Mouse (Mus musculus) hindbrain, embryonic 10.5 days (tissue): ENCODE data around the gene Rsc1a1. TPM values are rescaled to one million over a fixed set of nuclear protein-coding genes. Genes with fewer than 3 reads are reported as not detected.

ENCODE experiments used
- DNase-seq: peaks from one replicate; pipeline ENCODE4 v3.0.0-alpha.2; 2017; ENCODE audit warnings: low spot score
- H3K27ac ChIP-seq: fragments of 300-500 bp; sonication (generic); 2 replicates; pipeline ENCODE4 v1.5.1; 2016; ENCODE audit warnings: mild to moderate bottlenecking, moderate library complexity
- H3K27me3 ChIP-seq: fragments of 300-500 bp; sonication (generic); 2 replicates; pipeline ENCODE4 v1.6.1; 2016; ENCODE audit warnings: mild to moderate bottlenecking; ENCODE audit not compliant: poor library complexity, insufficient read depth, severe bottlenecking
- H3K36me3 ChIP-seq: fragments of 300-500 bp; sonication (generic); 2 replicates; pipeline ENCODE4 v1.6.1; 2016; ENCODE audit warnings: mild to moderate bottlenecking, moderate library complexity
- H3K4me1 ChIP-seq: fragments of 300-500 bp; sonication (generic); replicated peaks from 2 replicates; pipeline ENCODE4 v1.6.1; 2016; ENCODE audit warnings: mild to moderate bottlenecking
- H3K4me3 ChIP-seq: fragments of 300-500 bp; sonication (generic); 2 replicates; pipeline ENCODE4 v1.5.1; 2016; ENCODE audit warnings: mild to moderate bottlenecking, moderate library complexity
- H3K9me3 ChIP-seq: fragments of 300-500 bp; sonication (generic); 2 replicates; pipeline ENCODE4 v1.6.1; 2016; ENCODE audit warnings: mild to moderate bottlenecking, moderate library complexity
- WGBS: fragments of 180-500 bp; shearing (Covaris S2); methylation state at CpG from one replicate; pipeline ENCODE4 v1.1.7; 2016; 5-methylcytosine and 5-hydroxymethylcytosine counted together
- polyA plus RNA-seq: library from polyadenylated mRNA; unstranded; fragments of >200 nt; fragmentation: Nextera tagmentation; extraction: Ambion mirVana; gene quantifications from 2 replicates; pipeline ENCODE4 v1.2.1, GENCODE M21; 2016

Rsc1a1 gene
- polyA plus RNA-seq, 1 experiment from 2014 or later = 2.9 TPM

GRCm38 (mm10) chr4:141645988-141646387, 39.4 kb downstream of the Rsc1a1 start:
- Histone ChIP-seq H3K36me3 (peaks cover 49% of the 10 kb centered on the region), H3K27ac (no peak overlapping the region), H3K4me1 (no peaks in the 10 kb centered on the region), H3K4me3 (no peak overlapping the region), H3K27me3 (no peaks in the 10 kb centered on the region), H3K9me3 (no peaks in the 10 kb centered on the region)
- DNase-seq = no peak
- 94% methylated on average over 8 of the region's 8 CpGs for WGBS

- 0 out of 2 replicates have a peak, but pooled peaks cover 6% of the 10 kb centered on the region for H3K4me1 ChIP-seq
- no peaks in the 10 kb centered on the region for H3K27me3 ChIP-seq
- H3K36me3 ChIP-seq = peaks cover 60% of the 10 kb centered on the region
- H3K27ac ChIP-seq = no peak overlapping the region
- no peak for DNase-seq
- H3K9me3 ChIP-seq = no peaks in the 10 kb centered on the region
- WGBS = 74% methylated on average over 7 of the region's 7 CpGs
- H3K4me3 ChIP-seq = no peak overlapping the region
Observed at GRCm38 (mm10) chr4:141643118-141643855, 42.1 kb downstream of the Rsc1a1 start.

GRCm38 (mm10) chr4:141641961-141642811, 43.2 kb downstream of the Rsc1a1 start:
- H3K27ac ChIP-seq = no peak overlapping the region
- no peak overlapping the region for H3K4me3 ChIP-seq
- H3K36me3 ChIP-seq = peaks cover 62% of the 10 kb centered on the region
- no peak for DNase-seq
- no peaks in the 10 kb centered on the region for H3K27me3 ChIP-seq
- H3K4me1 ChIP-seq = 0 out of 2 replicates have a peak, but pooled peaks cover 6% of the 10 kb centered on the region
- H3K9me3 ChIP-seq = no peaks in the 10 kb centered on the region
- WGBS = 89% methylated on average over 25 of the region's 25 CpGs

- DNase-seq = no peak
- WGBS = 95% methylated on average over 7 of the region's 7 CpGs
- Histone ChIP-seq H3K4me3 (no peak overlapping the region), H3K36me3 (peaks cover 62% of the 10 kb centered on the region), H3K27me3 (no peaks in the 10 kb centered on the region), H3K9me3 (no peaks in the 10 kb centered on the region), H3K4me1 (peaks cover 9% of the 10 kb centered on the region; the same call in 1 of the 2 replicates), H3K27ac (no peak overlapping the region)
Observed at GRCm38 (mm10) chr4:141641353-141641771, 44.0 kb downstream of the Rsc1a1 start.

GRCm38 (mm10) chr4:141639474-141639873, 45.9 kb downstream of the Rsc1a1 start:
- WGBS = 69% methylated on average over 11 of the region's 11 CpGs
- Histone ChIP-seq H3K4me1 (peaks cover 19% of the 10 kb centered on the region), H3K36me3 (peaks cover 66% of the 10 kb centered on the region), H3K27ac (no peak overlapping the region), H3K27me3 (no peaks in the 10 kb centered on the region), H3K9me3 (no peaks in the 10 kb centered on the region), H3K4me3 (no peak overlapping the region)
- no peak for DNase-seq

- no peak for DNase-seq
- 91% methylated on average over 5 of the region's 5 CpGs for whole genome bisulfite sequencing
- Histone ChIP-seq H3K27me3 (no peaks in the 10 kb centered on the region), H3K4me3 (no peak overlapping the region), H3K9me3 (no peaks in the 10 kb centered on the region), H3K27ac (no peak overlapping the region), H3K36me3 (peaks cover 83% of the 10 kb centered on the region), H3K4me1 (peaks cover 19% of the 10 kb centered on the region)
Observed at GRCm38 (mm10) chr4:141636693-141637092, 48.7 kb downstream of the Rsc1a1 start.

GRCm38 (mm10) chr4:141635991-141636390, 49.4 kb downstream of the Rsc1a1 start:
- H3K4me1 ChIP-seq = peaks cover 19% of the 10 kb centered on the region
- peaks cover 83% of the 10 kb centered on the region for H3K36me3 ChIP-seq
- H3K9me3 ChIP-seq = 0 out of 2 replicates have a peak, but pooled peaks cover 2% of the 10 kb centered on the region
- no peak overlapping the region for H3K27ac ChIP-seq
- H3K27me3 ChIP-seq = no peaks in the 10 kb centered on the region
- no peak overlapping the region for H3K4me3 ChIP-seq
- WGBS = 74% methylated on average over 9 of the region's 9 CpGs
- no peak for DNase-seq

Other genes starting within 250 kb of the Rsc1a1 start
- gene Srarp, start 249.5 kb downstream of the Rsc1a1 start, polyA plus RNA-seq = not detected in 2 replicates
- 52.6 and 60.8 TPM in 2 replicates for gene Zbtb17, start 240.9 kb downstream of the Rsc1a1 start, polyA plus RNA-seq
- gene Spen, start 147.0 kb downstream of the Rsc1a1 start, polyA plus RNA-seq = 12.8 and 14.2 TPM in 2 replicates
- gene Fblim1, start 79.5 kb downstream of the Rsc1a1 start, polyA plus RNA-seq = 33.7 and 34.4 TPM in 2 replicates
- 1.2 and 1.5 TPM in 2 replicates for gene Tmem82, start 67.0 kb downstream of the Rsc1a1 start, polyA plus RNA-seq
- gene Slc25a34, start 61.8 kb downstream of the Rsc1a1 start, polyA plus RNA-seq = 0.10 TPM in 1 of 2 replicates, not detected in the other
- 5.0 and 5.4 TPM in 2 replicates for gene Plekhm2, start 20.7 kb downstream of the Rsc1a1 start, polyA plus RNA-seq
- 20.8 and 28.4 TPM in 2 replicates for gene Ddi2, start 37.8 kb upstream of the Rsc1a1 start, polyA plus RNA-seq
- not detected in 2 replicates for gene Agmat, start 61.1 kb upstream of the Rsc1a1 start, polyA plus RNA-seq
- 4.5 and 5.5 TPM in 2 replicates for gene Dnajc16, start 105.3 kb upstream of the Rsc1a1 start, polyA plus RNA-seq
- gene Casp9, start 108.0 kb upstream of the Rsc1a1 start, polyA plus RNA-seq = 25.5 and 27.0 TPM in 2 replicates
- gene Cela2a, start 140.6 kb upstream of the Rsc1a1 start, polyA plus RNA-seq = not detected in 2 replicates
- not detected in 2 replicates for gene Ctrc, start 160.8 kb upstream of the Rsc1a1 start, polyA plus RNA-seq
- gene Efhd2, start 189.3 kb upstream of the Rsc1a1 start, polyA plus RNA-seq = 51.4 and 61.3 TPM in 2 replicates